Mouse (Mus musculus) CD8-positive naive resting alpha-beta T cell, adult 2 months (primary cell): ENCODE data around the gene Cse1l.
A peak's percentile ranks its signal among the peaks of the same experiment; 100 is the strongest.

ENCODE experiments used
- DNase-seq, 2 experiments: peaks; one replicate each; pipeline ENCODE4 v3.0.0; 2022; ENCODE audit warnings: low read depth in 2 of 2, low spot score in 2 of 2

The Cse1l gene

DNA sequence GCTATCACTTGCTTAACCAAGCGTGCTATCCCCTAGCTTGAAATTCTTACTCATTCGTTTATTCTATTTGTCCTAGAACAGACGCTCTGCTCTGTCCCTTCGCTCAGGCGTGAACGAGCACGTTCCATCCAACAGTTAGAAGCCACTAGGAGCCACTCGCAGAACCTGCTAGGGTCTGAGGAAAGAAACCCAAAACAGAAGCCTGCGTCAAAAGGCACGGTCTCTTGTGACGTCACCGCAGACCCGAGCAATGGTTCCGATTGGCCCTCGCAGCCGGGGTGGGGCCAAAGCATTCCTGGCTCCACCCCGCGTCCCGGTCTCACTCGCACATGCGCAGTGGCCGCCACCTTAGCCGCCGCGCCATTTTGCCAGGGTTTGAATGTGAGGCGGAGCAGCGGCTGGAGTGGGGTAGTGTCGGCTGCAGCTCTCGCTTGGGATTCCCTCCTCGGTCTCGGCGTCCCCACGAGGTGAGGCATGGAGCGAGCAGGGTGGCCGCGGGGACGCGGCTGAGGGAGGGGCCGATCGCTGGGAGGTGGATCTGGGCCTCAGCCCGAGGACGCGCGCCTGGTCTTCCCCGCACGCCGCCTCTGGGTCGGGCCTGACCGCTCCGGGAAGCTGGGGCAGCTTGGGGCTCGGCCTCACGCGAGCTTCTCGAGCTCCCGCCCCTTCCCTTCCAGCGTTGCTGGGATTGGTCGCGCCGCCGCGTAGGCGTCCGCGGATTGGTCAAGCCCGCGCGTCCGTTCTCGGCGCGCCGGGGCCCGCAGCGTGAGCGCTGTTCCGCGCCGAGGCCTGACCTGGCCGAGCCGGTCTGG is at the start of gene Cse1l:
TSS of gene Cse1l (plus strand) at position 330 of the 812 bp plus-strand sequence.
- peak; percentile 98 for DNase-seq

DNA sequence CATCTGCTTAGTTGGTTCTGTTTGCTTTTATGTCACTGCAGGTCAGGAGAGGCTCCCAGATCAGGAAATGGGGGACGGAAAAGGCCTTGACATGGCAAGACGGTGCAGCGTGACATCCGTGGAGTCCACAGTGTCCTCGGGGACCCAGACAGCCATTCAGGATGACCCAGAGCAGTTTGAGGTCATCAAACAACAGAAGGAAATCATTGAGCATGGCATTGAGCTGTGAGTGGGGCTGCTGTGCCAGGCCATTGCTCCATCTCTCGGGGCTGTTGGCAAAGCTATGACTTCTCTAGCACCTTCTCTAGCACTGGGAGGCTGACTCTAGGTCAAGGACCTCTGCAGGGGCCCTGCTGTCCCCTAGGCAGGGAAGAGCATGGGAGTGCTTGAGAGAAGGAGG is 49.5 kb upstream of the Cse1l start:
- DNase-seq, result no peak

DNA sequence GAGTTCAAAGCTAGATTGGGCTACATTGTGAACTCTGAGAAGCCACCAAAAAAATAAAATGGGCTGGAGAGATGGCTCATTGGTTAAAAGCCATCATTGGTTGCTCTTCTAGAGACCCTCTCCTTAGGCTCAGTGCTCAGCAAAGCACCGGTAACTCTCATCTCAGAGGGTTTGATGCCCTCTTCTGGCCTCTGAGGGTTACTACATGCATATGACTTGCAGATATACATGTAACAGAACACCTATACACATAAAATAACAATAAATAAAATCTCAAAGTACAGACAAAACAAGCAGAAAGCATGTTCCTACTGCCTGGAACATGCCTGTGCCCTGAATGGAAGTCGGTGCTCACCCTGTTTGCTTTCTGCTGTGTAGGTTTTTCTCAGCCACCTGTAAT is 48.7 kb upstream of the Cse1l start:
- no peak for DNase-seq

DNA sequence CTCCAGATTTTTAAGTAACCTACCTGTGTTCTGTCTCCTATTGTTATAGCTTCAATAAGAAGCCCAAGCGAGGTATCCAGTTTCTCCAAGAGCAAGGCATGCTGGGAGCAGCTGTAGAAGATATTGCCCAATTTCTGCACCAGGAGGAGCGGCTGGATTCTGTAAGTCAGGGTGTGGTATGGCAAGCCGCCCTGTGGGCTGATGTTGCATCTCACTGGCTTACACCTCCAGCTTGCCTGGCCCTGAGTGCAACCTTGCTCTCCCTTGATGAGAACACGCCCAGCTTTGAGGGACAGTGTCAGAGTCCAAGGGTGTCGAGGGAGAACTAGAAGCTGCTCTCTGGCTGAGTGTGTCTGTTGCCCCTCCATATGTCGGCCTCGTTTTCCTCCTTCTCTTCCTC is 46.6 kb upstream of the Cse1l start:
- DNase-seq, result no peak

DNA sequence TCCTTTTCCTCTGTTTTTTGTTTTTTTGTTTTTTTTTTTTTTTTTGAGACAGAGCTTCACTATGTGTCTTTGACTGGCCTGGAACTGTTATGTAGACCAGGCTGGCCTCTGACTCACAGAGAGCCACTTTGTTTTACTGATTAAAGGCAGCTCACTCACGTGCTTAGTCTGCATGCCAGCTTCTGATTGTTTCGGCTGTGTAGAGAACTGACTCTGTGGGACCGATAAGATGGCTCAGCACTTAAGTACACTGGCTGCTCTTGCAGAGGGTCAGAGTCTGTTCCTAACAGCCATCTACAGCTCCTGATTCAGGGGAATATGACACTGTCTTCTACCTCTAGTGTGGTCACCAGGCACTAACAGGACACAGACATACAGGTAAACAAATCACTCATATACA is 43.3 kb upstream of the Cse1l start:
- DNase-seq, result no peak

DNA sequence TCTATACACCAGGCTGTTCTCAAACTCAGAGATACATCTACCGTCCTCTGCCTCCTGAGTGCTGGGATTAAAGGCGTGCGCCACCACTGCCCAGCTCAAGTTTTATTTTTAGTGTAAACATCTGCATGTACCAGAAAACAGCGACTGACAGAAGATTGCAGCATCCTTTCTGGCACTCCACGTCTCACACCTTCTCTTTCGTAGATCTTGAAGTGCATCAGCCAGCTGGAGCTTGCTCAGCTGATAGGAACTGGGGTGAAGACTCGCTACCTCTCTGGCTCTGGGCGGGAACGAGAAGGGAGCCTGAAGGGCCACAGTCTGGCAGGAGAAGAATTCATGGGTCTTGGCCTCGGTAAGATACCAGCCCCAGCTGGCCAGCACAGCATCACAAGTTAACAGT is 40.4 kb upstream of the Cse1l start:
- DNase-seq, result no peak

DNA sequence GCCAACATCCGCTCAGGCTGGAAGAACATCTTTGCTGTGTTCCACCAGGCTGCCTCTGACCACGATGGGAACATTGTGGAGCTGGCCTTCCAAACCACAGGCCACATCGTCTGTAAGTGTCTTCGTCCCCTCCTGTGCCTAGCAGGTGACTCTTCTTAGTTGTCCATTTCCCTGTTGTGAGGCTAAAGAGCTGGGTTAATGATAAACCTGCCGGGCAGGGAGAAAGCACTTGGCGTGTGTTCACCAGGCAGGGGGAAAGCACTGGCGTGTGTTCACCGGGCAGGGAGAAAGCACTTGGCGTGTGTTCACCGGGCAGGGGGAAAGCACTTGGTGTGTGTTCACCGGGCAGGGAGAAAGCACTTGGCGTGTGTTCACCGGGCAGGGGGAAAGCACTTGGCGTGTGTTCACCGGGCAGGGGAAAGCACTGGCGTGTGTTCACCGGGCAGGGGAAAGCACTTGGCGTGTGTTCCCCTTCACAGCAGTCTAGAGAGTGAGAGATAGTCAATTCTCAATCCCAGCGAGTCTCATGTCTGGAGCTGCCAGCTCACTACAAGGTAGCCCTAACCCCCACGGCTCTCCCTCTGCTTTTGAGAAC is 35.5 kb upstream of the Cse1l start:
- no peak for DNase-seq

DNA sequence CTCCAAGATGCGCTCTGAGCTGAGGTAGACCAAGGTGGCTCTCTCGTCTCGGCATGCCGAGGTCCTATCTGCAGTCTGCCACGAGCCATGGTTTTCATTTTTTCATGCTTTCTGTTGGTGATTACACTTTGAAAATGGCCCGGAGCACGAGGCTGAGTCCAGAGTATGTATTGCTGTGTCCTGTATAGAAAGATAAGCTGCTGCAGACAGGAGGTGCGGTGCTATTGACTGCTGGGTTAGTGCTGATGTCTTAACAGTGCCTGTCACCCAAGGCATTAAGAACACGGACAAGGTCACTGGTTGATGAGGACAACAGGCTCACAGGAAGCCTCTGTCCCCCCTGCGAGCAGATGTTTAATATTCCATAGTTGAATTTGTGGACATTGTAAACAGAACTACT is 34.9 kb upstream of the Cse1l start:
- DNase-seq, result no peak

DNA sequence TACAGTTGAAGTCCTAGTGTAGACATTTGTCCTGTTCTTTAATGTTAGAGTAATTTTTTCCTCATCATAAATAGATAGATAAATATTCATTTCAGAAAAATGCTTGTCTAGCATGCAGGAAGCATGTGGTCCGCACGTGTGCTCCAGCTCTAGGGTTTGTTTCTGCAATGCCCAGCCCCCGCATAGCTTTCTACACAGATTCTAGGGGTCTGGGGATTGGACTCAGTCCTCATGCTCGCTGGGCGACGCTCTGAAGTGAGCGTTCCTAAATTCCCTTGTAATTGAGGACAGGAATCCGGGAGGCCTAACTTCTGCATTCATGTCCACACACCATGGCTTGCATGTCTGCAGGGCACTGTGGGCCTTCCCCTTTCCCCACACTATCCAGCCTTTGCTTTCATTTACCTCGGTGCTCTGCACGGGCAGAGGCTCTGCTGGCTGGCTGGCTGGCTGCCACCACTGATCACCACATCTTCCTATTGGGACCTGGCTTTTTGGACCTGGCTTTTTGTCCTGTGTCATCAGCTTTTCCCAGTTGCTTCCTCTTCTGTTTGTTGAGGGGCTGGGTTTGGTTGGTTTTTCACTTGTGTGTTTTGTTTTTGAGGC is 31.1 kb upstream of the Cse1l start:
- DNase-seq, result no peak

DNA sequence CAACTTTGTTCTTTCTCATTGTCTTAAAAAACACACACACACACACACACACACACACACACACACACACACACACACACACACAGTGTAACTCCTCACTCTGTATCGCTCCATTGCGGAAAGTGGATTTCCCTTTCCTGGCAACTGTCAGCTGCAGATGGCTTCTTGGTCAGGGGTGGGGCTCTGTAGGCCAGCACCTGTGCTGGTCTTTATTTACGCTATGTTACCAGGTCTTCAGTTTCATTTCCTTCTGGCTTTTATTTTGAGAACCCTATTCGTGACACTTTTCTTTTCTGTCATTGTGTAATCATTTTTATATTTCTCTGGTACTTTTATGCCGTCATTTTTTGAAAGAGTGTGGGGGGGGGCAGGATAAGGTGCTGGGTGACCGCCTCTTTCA is 30.3 kb upstream of the Cse1l start:
- no peak for DNase-seq

DNA sequence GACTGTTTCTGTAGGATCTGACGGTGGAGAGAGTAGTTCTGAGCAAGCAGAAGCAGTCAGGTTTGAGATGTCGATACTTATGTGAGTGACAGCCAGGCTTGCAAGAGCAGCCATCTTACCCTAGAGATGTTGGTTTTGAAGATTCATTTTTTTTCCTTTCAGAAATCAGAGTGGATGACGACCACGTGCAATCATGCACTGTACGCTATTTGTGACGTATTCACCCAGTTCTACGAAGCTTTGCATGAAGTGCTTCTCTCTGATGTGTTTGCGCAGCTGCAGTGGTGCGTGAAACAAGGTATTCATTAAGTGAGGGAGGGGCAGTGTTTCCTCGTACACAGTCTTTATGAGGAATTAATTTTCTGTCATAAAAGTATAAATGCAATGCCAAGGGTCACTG is 29.5 kb upstream of the Cse1l start:
- no peak for DNase-seq

DNA sequence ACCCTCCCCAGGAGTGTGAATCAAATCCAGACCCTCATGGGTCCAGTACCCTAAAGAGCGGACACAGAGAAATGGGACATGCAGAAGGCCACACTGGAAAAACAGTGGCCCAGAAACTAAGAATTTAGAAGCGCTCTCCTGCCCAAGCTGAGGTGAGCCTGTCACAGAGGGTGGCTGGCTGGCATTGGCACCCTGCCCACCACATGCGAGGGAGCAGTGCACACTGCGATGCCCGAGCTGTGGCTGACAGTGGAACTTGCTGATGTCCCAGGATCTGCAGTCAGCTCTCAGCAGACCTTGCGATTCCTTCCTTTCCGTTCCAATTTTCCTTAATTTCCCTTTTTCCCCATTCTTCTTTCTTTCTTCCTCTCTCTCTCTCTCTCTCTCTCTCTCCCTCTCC is 20.8 kb upstream of the Cse1l start:
- DNase-seq, result no peak

DNA sequence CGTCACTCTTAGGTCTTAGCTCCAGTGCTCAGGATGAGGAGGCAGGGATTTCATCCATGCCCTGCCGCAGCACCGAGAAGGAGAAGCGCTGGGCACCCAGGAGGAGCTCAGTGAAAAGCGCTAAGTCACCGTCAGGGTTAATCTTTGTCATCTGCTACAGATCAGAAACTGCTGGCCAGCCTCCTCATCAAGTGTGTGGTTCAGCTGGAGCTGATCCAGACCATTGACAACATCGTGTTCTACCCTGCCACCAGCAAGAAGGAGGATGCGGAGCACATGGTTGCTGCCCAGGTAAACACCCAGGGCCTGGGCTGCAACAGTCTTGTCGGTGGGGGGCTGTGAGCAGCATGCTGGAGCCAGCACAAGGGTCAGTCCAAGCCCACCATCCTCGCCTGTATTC is 20.2 kb upstream of the Cse1l start:
- no peak for DNase-seq

DNA sequence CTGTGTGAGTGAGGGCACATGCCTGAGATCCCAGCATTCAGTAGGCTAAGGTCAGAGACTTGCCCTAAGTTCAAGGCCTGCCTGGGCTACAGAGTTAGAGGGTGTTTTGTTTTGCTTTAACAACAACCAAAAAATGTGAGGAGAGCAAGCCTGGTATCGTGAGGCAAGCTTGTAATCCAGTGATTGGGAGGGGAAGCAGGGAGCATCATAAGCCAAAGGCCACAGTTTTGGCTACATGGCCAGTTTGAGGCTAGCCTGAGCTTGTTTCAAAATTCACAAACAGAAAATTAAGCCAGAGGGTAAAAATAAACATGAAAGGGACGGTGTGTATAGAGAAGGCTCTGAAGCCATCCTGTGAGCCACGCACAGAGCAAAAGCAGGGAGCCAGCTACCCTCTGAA is 19.6 kb upstream of the Cse1l start:
- no peak for DNase-seq

DNA sequence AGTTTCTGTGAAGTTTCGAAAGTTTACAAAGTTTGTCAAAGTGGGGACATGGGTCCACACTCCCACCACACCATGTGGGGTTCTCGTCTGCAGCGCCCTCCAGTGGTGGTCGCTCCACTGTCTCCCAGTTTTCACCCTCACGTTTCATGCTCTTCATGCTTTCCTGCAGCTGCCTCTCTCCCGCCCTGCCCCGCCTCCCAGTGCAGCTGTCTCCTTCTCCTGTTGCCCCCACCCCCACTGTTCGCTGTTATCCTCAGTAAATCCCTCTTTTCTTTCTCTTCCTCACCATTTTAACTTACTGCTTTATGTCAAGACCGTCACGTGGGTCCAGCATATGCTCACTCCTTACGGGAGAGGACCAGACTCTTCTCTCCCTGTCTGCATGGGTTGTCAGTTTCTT is 18.0 kb upstream of the Cse1l start:
- DNase-seq, result no peak

DNA sequence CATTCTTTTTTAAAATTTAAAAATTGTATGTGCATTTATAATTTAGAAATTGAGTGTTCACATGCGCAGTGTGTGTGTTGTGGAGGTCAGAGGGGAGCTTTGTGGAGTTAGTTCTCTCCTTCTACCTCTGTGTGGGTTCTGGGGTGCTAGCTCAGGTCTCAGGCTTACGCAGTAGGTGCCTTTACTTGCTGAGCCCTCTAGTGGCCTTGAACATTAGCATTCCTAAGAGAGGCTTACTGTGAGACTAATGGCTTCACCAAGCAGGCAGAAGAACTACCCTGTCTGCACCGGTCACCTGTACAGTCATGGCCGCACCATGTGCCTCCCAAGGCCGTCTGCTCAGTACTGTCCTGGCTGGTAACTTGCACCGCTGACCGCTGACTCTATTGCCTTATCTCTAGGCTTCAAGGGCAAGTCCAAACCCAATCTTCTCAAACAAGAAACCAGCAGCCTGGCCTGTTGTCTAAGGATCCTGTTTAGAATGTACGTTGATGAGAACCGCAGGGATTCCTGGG is 14.4 kb upstream of the Cse1l start:
- DNase-seq, result no peak

DNA sequence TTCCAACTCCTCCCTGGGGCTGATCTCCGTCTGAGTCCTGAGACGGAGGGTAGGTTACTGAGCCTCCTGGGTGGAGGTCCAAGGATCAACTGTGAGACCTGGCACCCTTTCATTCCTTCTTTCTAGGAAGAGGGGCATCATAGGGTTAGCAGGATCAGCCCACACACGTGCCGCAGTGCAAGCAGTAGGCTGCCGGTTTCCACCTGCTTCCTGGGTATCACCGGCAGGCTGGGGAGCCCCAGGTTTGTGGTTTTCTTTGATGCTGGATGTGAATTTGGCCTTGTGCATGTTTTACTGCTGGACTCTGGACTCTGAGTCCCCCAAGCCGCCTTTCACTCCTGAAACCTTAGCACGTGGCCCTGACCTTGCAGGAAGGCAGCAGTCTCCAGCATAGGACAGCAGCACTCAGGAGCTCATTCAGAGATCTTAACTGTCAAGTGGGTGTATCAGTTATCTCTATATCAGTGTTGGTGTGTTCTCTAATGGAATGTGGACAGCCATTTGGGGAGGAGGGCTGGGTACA is 13.6 kb upstream of the Cse1l start:
- DNase-seq, result no peak

DNA sequence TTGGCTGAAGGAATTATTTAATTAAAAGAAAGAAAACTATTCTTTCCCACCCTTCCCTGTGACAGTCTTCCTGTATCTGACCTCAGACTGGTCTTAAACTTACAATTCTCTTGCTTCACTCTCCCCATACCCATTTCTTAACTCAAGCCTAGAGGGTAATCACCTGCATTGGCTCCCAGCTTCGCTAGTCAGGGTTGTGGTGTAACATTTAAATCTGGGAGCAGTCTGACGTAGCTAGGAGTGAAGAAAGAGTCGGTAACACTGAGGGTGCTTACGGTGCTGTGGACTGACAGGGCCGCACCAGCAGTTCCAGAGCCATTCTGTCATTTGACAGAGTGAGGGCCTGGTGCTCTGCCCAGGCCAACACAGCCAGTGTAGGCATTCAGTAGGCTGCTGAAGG is 12.8 kb upstream of the Cse1l start:
- DNase-seq, result no peak

DNA sequence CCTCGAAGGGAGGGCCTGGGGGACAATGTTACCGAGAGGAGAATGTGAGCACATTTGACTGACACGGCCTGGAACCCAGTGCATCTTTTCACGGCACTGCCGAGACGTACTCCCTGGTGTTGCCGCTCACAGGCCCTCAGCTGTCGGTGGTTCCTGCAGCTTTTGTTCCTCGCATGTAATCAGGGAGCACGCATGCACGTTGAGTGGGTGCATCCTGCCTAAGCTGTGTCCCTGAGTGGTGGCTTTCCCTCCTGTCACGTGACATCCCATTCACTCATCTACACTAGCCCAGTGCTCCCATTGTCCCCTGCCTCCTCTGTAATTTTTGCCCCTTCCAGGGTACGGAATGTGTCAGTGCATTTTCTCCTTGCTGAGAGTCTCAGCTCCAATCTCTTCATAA is 9.5 kb upstream of the Cse1l start:
- DNase-seq, result no peak

DNA sequence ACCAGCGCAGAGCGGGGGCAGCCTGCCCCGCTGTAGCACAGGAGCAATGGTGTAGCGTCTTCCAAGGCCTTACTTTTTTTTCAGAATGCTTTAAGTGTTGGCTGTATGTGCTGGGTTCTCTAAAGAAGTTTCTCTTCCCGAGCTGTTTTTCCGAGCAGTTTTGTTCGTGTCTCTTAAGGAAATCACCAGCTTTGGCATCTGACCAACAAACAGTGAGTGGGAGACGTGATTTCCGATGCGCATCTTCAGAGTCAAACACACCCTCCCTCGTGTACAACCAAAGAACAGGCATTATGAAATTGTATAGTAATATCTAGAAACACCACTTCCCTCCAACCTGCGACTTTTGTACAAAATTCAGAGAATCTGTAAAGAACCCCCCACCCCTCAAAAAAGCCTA is 8.9 kb upstream of the Cse1l start:
- DNase-seq, result no peak

DNA sequence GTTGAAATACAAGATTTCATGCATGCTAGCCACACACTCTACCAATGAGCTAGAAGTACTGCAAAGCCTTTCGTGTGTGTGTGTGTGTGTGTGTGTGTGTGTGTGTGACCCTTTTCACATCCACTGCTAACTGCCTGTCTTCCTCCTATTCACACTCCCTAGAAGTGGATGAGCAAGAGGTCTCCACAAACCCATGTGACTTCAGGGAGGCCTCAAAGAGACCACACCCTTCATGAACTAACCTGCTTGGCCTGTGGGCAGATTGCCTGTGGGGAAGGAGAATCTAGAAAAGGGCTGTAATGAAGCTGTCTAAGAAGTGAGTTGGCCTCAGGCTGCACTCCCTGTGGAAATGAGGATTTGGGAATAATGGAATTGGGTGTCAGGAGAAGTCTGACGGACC is 6.7 kb upstream of the Cse1l start:
- DNase-seq, result no peak

DNA sequence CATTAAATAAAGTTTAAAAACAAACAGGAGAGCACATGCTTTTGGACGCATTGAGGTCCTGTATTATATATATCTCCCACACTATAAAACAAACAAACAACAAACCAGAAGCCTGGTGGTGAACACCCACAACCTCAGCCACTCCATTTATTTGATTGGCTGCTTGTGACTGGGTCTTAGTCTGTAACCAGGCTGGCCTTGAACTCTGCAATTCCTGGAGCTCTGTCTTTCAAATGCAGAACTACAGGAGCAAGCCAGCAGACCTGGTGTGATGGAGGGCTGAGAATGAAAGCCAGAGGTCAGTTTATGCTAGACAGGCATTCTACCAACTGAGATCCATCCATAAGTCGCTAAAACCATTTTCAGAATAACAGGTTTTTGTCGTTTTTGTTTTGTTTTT is 6.1 kb upstream of the Cse1l start:
- DNase-seq, result no peak
